8 mouse cellular contexts compared by ENCODE assay signal in genomic region chr6:28474839-28475238, GRCm38 (mm10). TPM values are rescaled to one million over a fixed set of nuclear protein-coding genes. Genes with fewer than 3 reads are reported as not detected.
DNase-seq lines count a peak whose midpoint lies in the region; ATAC-seq lines count a peak whose summit lies in the region.

TSS of gene Snd1 (plus strand) at chr6:28475139.

- no peak within 1 kb of the TSS for H3K4me3 ChIP-seq in kidney, embryonic 16.5 days (ENCODE audit: low read length)
- no peak within 1 kb of the TSS for H3K4me3 ChIP-seq in intestine, embryonic 14.5 days (ENCODE audit: low read depth, low read length)
- H3K4me3 ChIP-seq in megakaryocyte, embryonic 14.5 days (replicated peaks) = no peak within 1 kb of the TSS

- intact Hi-C loops in gastrocnemius, postnatal 36 days (cut with DNase I) = loop anchor here (5.0 kb wide), 2 partner anchors 53 to 213 kb away; partner anchors contain the start of gene Arf5

- H3K9ac ChIP-seq in kidney, embryonic 16.5 days (replicated peaks; ENCODE audit: low read length) = no peak within 1 kb of the TSS
- H3K9ac ChIP-seq in intestine, embryonic 14.5 days (ENCODE audit: low read length) = no peak within 1 kb of the TSS

- DNase-seq in kidney, postnatal 4 days = no peak
- DNase-seq in adrenal gland, postnatal 4 days (ENCODE audit: low spot score in 2 of 2) = no peak
- DNase-seq in gastrocnemius, postnatal 36 days = no peak
- no peak for DNase-seq in intestine, embryonic 14.5 days (ENCODE audit: low spot score)
- no peak for DNase-seq in cerebellum, postnatal 25 days
- DNase-seq in spleen, postnatal 14 days (ENCODE audit: low spot score in 2 of 2) = no peak

- no peak within 1 kb of the TSS for H3K4me2 ChIP-seq in kidney, embryonic 16.5 days (replicated peaks; ENCODE audit: low read depth, low read length)
- H3K4me2 ChIP-seq in intestine, embryonic 14.5 days (ENCODE audit: low read length) = no peak within 1 kb of the TSS

- H3K4me1 ChIP-seq in kidney, embryonic 16.5 days (ENCODE audit: insufficient read depth, low read length) = 0 out of 2 replicates have a peak, but pooled peaks cover 3% of the 10 kb centered on the region
- H3K4me1 ChIP-seq in intestine, embryonic 14.5 days (replicated peaks; ENCODE audit: control insufficient read depth, insufficient read depth, low read length) = no peaks in the 10 kb centered on the region; the same call in 1 of the 2 replicates
- peaks cover 44% of the 10 kb centered on the region for H3K4me1 ChIP-seq in megakaryocyte, embryonic 14.5 days

- H3K9me3 ChIP-seq in kidney, embryonic 16.5 days (ENCODE audit: low read length) = no peaks in the 10 kb centered on the region
- H3K9me3 ChIP-seq in intestine, embryonic 14.5 days (ENCODE audit: control insufficient read depth, low read length) = no peaks in the 10 kb centered on the region
- no peaks in the 10 kb centered on the region for H3K9me3 ChIP-seq in megakaryocyte, embryonic 14.5 days

- ATAC-seq in kidney, embryonic 16.5 days (ENCODE audit: low FRiP score, low TSS enrichment) = no peak
- ATAC-seq in intestine, embryonic 14.5 days (replicated peaks; ENCODE audit: low FRiP score, low TSS enrichment, low read depth) = no peak

- no peaks in the 10 kb centered on the region for H3K27me3 ChIP-seq in kidney, embryonic 16.5 days (ENCODE audit: insufficient read depth, low read length)
- no peaks in the 10 kb centered on the region for H3K27me3 ChIP-seq in intestine, embryonic 14.5 days (replicated peaks; ENCODE audit: control insufficient read depth, insufficient read depth, low read length)
- H3K27me3 ChIP-seq in megakaryocyte, embryonic 14.5 days (replicated peaks) = peaks cover 2% of the 10 kb centered on the region

- 78% methylated on average over 5 of the region's 5 CpGs for WGBS in kidney, embryonic 16.5 days
- WGBS in intestine, embryonic 14.5 days = 86% methylated on average over 5 of the region's 5 CpGs

- no peak within 1 kb of the TSS for H3K27ac ChIP-seq in kidney, embryonic 16.5 days (ENCODE audit: low read length)
- no peak within 1 kb of the TSS for H3K27ac ChIP-seq in intestine, embryonic 14.5 days (ENCODE audit: low read depth)

- no peaks in the 10 kb centered on the region for H3K36me3 ChIP-seq in kidney, embryonic 16.5 days (ENCODE audit: insufficient read depth, low read length)
- H3K36me3 ChIP-seq in intestine, embryonic 14.5 days (ENCODE audit: control insufficient read depth, insufficient read depth, low read length) = no peaks in the 10 kb centered on the region
- H3K36me3 ChIP-seq in megakaryocyte, embryonic 14.5 days (replicated peaks; ENCODE audit: low read length) = no peaks in the 10 kb centered on the region

RNA-seq across cellular contexts. Expression of gene Snd1, which starts in this region (rescaled TPM):
- polyA plus RNA-seq in kidney, embryonic 16.5 days (2015; fragmentation: Nextera tagmentation; extraction: Ambion mirVana) = 134 and 136 TPM in 2 replicates
- 100 to 1,000 TPM; 148 to 163 TPM for total RNA-seq in adrenal gland, postnatal 4 days (2021)
- total RNA-seq in gastrocnemius, postnatal 36 days (2021) = 10 to 100 TPM; 38.8 to 38.9 TPM
- polyA plus RNA-seq in intestine, embryonic 14.5 days (2014; fragmentation: Nextera tagmentation; extraction: Ambion mirVana) = 123 and 139 TPM in 2 replicates
- polyA plus RNA-seq in megakaryocyte, embryonic 14.5 days (2012; ENCODE audit: insufficient read depth, low replicate concordance) = 57.6 and 60.4 TPM in 2 replicates
